Mouse (Mus musculus): ENCODE measurements around the gene Tekt3. TPM values are rescaled to one million over a fixed set of nuclear protein-coding genes. Genes with fewer than 3 reads are reported as not detected.

Gene Tekt3
- total RNA-seq, 1 experiment, result not detected

- TF ChIP-seq ZNF384 (IDR thresholded peaks at IDR 0.05; ENCODE audit: low read depth, low read length) (no peak), MAFK (IDR thresholded peaks at IDR 0.05; ENCODE audit: insufficient read depth, low read depth, low read length) (no peak), CHD2 (IDR thresholded peaks at IDR 0.05; ENCODE audit: low read depth, low read length) (no peak), HCFC1 (IDR thresholded peaks at IDR 0.05; ENCODE audit: borderline replicate concordance, insufficient read depth, low read length) (no peak), ZC3H11A (IDR thresholded peaks at IDR 0.05; ENCODE audit: borderline replicate concordance, low read depth, low read length) (no peak)
- no peak overlapping the region for H3K4me3 ChIP-seq (ENCODE audit: insufficient read depth in 1 of 2, low read depth in 1 of 2, low read length in 2 of 2, poor library complexity in 1 of 2, severe bottlenecking in 1 of 2)
- no peak overlapping the region for H3K27ac ChIP-seq (ENCODE audit: insufficient read depth, low read depth, low read length, poor library complexity, severe bottlenecking)
- in situ Hi-C loops (cut with MboI; ENCODE audit: low sequenced_read_pairs in 2 of 2, unreplicated experiment in 2 of 2), result loop anchor here in 1 of 2 experiments (25.0 kb wide), 1 partner anchor 376 kb away; the partner anchor contains the start of gene Gm10428
- DNase-seq (ENCODE audit: low read depth, low spot score), result no peak
- H3K9ac ChIP-seq (ENCODE audit: insufficient read depth, low read depth, low read length, poor library complexity, severe bottlenecking), result no peak overlapping the region
- H3K4me1 ChIP-seq (ENCODE audit: control insufficient read depth in 2 of 2, insufficient read depth in 2 of 2, low read length in 2 of 2, poor library complexity in 1 of 2), result no peaks in the 10 kb centered on the region; a peak in 1 of 4 replicates
- no peaks in the 10 kb centered on the region for H3K36me3 ChIP-seq (ENCODE audit: control insufficient read depth, insufficient read depth, low read length, poor library complexity, severe bottlenecking)
- no peaks in the 10 kb centered on the region for H3K9me3 ChIP-seq (ENCODE audit: control insufficient read depth, insufficient read depth, low read depth, low read length)
Observed at GRCm38 (mm10) chr11:63138739-63139138, 77.3 kb downstream of the Tekt3 start.

GRCm38 (mm10) chr11:63142311-63142710, 80.9 kb downstream of the Tekt3 start:
- H3K36me3 ChIP-seq (ENCODE audit: control insufficient read depth, insufficient read depth, low read length, poor library complexity, severe bottlenecking), result no peaks in the 10 kb centered on the region
- no peaks in the 10 kb centered on the region for H3K4me1 ChIP-seq (ENCODE audit: control insufficient read depth in 2 of 2, insufficient read depth in 2 of 2, low read length in 2 of 2, poor library complexity in 1 of 2)
- H3K9ac ChIP-seq (ENCODE audit: insufficient read depth, low read depth, low read length, poor library complexity, severe bottlenecking), result no peak overlapping the region
- TF ChIP-seq HCFC1 (IDR thresholded peaks at IDR 0.05; ENCODE audit: borderline replicate concordance, insufficient read depth, low read length), result no peak
- TF ChIP-seq MAFK (IDR thresholded peaks at IDR 0.05; ENCODE audit: insufficient read depth, low read depth, low read length), result no peak
- no peak for TF ChIP-seq ZC3H11A (IDR thresholded peaks at IDR 0.05; ENCODE audit: borderline replicate concordance, low read depth, low read length)
- TF ChIP-seq CHD2 (IDR thresholded peaks at IDR 0.05; ENCODE audit: low read depth, low read length), result no peak
- TF ChIP-seq ZNF384 (IDR thresholded peaks at IDR 0.05; ENCODE audit: low read depth, low read length), result no peak
- H3K27ac ChIP-seq (ENCODE audit: insufficient read depth, low read depth, low read length, poor library complexity, severe bottlenecking), result no peak overlapping the region
- H3K4me3 ChIP-seq (ENCODE audit: insufficient read depth in 1 of 2, low read depth in 1 of 2, low read length in 2 of 2, poor library complexity in 1 of 2, severe bottlenecking in 1 of 2), result no peak overlapping the region
- no peak for DNase-seq (ENCODE audit: low read depth, low spot score)
- in situ Hi-C loops (cut with MboI; ENCODE audit: low sequenced_read_pairs in 2 of 2, unreplicated experiment in 2 of 2), result loop anchor here in 1 of 2 experiments (10.0 to 25.0 kb wide), 2 partner anchors 218 to 380 kb away; partner anchors contain the start of gene Gm10428
- no peaks in the 10 kb centered on the region for H3K9me3 ChIP-seq (ENCODE audit: control insufficient read depth, insufficient read depth, low read depth, low read length)

GRCm38 (mm10) chr11:63142816-63143215, 81.4 kb downstream of the Tekt3 start:
- Histone ChIP-seq H3K36me3 (ENCODE audit: control insufficient read depth, insufficient read depth, low read length, poor library complexity, severe bottlenecking) (no peaks in the 10 kb centered on the region), H3K9ac (ENCODE audit: insufficient read depth, low read depth, low read length, poor library complexity, severe bottlenecking) (no peak overlapping the region), H3K4me3 (ENCODE audit: insufficient read depth in 1 of 2, low read depth in 1 of 2, low read length in 2 of 2, poor library complexity in 1 of 2, severe bottlenecking in 1 of 2) (no peak overlapping the region), H3K4me1 (ENCODE audit: control insufficient read depth in 2 of 2, insufficient read depth in 2 of 2, low read length in 2 of 2, poor library complexity in 1 of 2) (no peaks in the 10 kb centered on the region), H3K9me3 (ENCODE audit: control insufficient read depth, insufficient read depth, low read depth, low read length) (no peaks in the 10 kb centered on the region), H3K27ac (ENCODE audit: insufficient read depth, low read depth, low read length, poor library complexity, severe bottlenecking) (no peak overlapping the region)
- TF ChIP-seq MAFK (IDR thresholded peaks at IDR 0.05; ENCODE audit: insufficient read depth, low read depth, low read length) (no peak), ZC3H11A (IDR thresholded peaks at IDR 0.05; ENCODE audit: borderline replicate concordance, low read depth, low read length) (no peak), ZNF384 (IDR thresholded peaks at IDR 0.05; ENCODE audit: low read depth, low read length) (no peak), CHD2 (IDR thresholded peaks at IDR 0.05; ENCODE audit: low read depth, low read length) (no peak), HCFC1 (IDR thresholded peaks at IDR 0.05; ENCODE audit: borderline replicate concordance, insufficient read depth, low read length) (no peak)
- DNase-seq (ENCODE audit: low read depth, low spot score), result no peak
- in situ Hi-C loops (cut with MboI; ENCODE audit: low sequenced_read_pairs in 2 of 2, unreplicated experiment in 2 of 2), result loop anchor here in 1 of 2 experiments (10.0 to 25.0 kb wide), 2 partner anchors 218 to 381 kb away; partner anchors contain the start of gene Gm10428

GRCm38 (mm10) chr11:63143486-63143885, 82.0 kb downstream of the Tekt3 start:
- in situ Hi-C loops (cut with MboI; ENCODE audit: low sequenced_read_pairs in 2 of 2, unreplicated experiment in 2 of 2), result loop anchor here in 1 of 2 experiments (10.0 to 25.0 kb wide), 2 partner anchors 219 to 381 kb away; partner anchors contain the start of gene Gm10428
- Histone ChIP-seq H3K9me3 (ENCODE audit: control insufficient read depth, insufficient read depth, low read depth, low read length) (no peaks in the 10 kb centered on the region), H3K27ac (ENCODE audit: insufficient read depth, low read depth, low read length, poor library complexity, severe bottlenecking) (no peak overlapping the region)

More at GRCm38 (mm10) chr11:63143486-63143885, 82.0 kb downstream of the Tekt3 start:
- DNase-seq (ENCODE audit: low read depth, low spot score), result no peak
- TF ChIP-seq ZNF384 (IDR thresholded peaks at IDR 0.05; ENCODE audit: low read depth, low read length), result no peak
- no peak for TF ChIP-seq CHD2 (IDR thresholded peaks at IDR 0.05; ENCODE audit: low read depth, low read length)
- TF ChIP-seq MAFK (IDR thresholded peaks at IDR 0.05; ENCODE audit: insufficient read depth, low read depth, low read length), result no peak
- TF ChIP-seq ZC3H11A (IDR thresholded peaks at IDR 0.05; ENCODE audit: borderline replicate concordance, low read depth, low read length), result no peak
- TF ChIP-seq HCFC1 (IDR thresholded peaks at IDR 0.05; ENCODE audit: borderline replicate concordance, insufficient read depth, low read length), result no peak
- Histone ChIP-seq H3K4me1 (ENCODE audit: control insufficient read depth in 2 of 2, insufficient read depth in 2 of 2, low read length in 2 of 2, poor library complexity in 1 of 2) (no peaks in the 10 kb centered on the region), H3K4me3 (ENCODE audit: insufficient read depth in 1 of 2, low read depth in 1 of 2, low read length in 2 of 2, poor library complexity in 1 of 2, severe bottlenecking in 1 of 2) (no peak overlapping the region), H3K36me3 (ENCODE audit: control insufficient read depth, insufficient read depth, low read length, poor library complexity, severe bottlenecking) (no peaks in the 10 kb centered on the region), H3K9ac (ENCODE audit: insufficient read depth, low read depth, low read length, poor library complexity, severe bottlenecking) (no peak overlapping the region)

Other genes with a start within 250 kb of the Tekt3 start
- gene Trim16, start 241.4 kb upstream of the Tekt3 start, total RNA-seq (2012; rRNA removed), result 3.5 and 4.1 TPM in 2 replicates
- 0.85 and 1.2 TPM in 2 replicates for gene Fbxw10, start 214.6 kb upstream of the Tekt3 start, total RNA-seq (2012; rRNA removed)
- gene Tvp23b, start 182.2 kb upstream of the Tekt3 start, total RNA-seq (2012; rRNA removed), result 62.5 and 68.5 TPM in 2 replicates
- 1.1 and 1.6 TPM in 2 replicates for gene Cdrt4, start 110.5 kb upstream of the Tekt3 start, total RNA-seq (2012; rRNA removed)
- gene Pmp22, start 67.3 kb downstream of the Tekt3 start, total RNA-seq (2012; rRNA removed), result 42.5 and 106 TPM in 2 replicates

Data from ES-E14 (cell line).